Comparison of ENCODE assay signal across 8 mouse cellular contexts in the genomic region with DNA sequence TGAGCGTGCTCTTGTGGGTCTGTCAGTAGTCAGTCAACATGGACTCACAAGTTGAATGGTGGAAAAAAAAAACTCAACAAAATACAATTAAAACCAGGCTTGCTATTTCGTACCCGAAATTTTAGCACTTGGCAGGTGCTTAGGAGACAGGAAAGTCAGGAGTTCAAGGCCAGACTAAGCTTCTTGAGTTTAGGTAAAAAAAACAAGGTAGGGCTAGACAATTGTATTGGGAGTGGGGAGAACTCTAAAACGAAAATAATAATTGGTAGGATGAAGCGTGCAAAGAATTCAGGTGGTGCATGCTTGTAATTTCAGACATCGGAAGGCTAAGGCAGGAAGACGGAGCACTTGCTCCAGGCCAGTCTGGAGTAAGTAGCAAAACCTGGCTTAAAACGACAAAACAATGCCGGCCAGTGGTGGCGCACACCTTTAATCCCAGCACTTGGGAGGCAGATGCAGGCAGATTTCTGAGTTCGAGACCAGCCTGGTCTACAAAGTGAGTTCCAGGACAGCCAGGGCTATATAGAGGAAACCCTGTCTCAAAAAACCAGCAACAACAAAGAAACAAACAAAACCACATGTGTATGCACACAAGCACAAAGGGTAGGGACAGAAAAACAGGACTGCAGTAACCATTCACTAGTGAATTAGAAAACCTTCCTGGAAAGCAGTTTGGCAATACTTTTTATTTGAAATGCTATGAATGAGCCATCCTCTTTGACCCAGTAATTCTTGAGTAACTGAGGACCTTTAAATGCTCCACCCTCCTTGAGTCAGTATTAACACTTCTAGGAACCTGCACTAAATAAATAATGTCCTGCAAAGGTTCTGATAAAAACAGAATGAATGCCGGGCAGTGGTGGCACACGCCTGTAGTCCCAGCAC. TPM values are rescaled to one million over a fixed set of nuclear protein-coding genes. Genes with fewer than 3 reads are reported as not detected.
DNase-seq lines count a peak whose midpoint lies in the region; ATAC-seq and TF ChIP-seq lines count a peak whose summit lies in the region.

No protein-coding gene starts in this region.

- no peak for TF ChIP-seq POLR2A in myocyte (IDR thresholded peaks at IDR 0.05; ENCODE audit: insufficient read length, low read depth)

- peak overlapping the region; percentile 87 for H3K27ac ChIP-seq in kidney, embryonic 15.5 days
- H3K27ac ChIP-seq in brown adipose tissue, adult 24 weeks (replicated peaks; ENCODE audit: low read depth, low read length): peak overlapping the region; percentile 61
- H3K27ac ChIP-seq in hindbrain, embryonic 16.5 days (ENCODE audit: low read depth, low read length): peak overlapping the region; percentile 85

- no peak overlapping the region for H3ac ChIP-seq in myocyte (ENCODE audit: control insufficient read depth, insufficient read length)

- H3K27me3 ChIP-seq in kidney, embryonic 15.5 days: no peaks in the 10 kb centered on the region
- no peaks in the 10 kb centered on the region for H3K27me3 ChIP-seq in hindbrain, embryonic 16.5 days (replicated peaks; ENCODE audit: control insufficient read depth, insufficient read depth, low read length)
- H3K27me3 ChIP-seq in myocyte (ENCODE audit: control insufficient read depth, insufficient read depth, insufficient read length): no peaks in the 10 kb centered on the region

- ATAC-seq in kidney, embryonic 15.5 days (replicated peaks; ENCODE audit: low FRiP score): no peak
- no peak for ATAC-seq in hindbrain, embryonic 16.5 days

- 70% methylated on average over 13 of the region's 13 CpGs for WGBS in kidney, embryonic 15.5 days
- WGBS in hindbrain, embryonic 16.5 days: 69% methylated on average over 13 of the region's 13 CpGs

- H3K79me2 ChIP-seq in myocyte (ENCODE audit: control insufficient read depth, insufficient read depth): peaks cover 18% of the 10 kb centered on the region

- H3K36me3 ChIP-seq in kidney, embryonic 15.5 days: peaks cover 14% of the 10 kb centered on the region
- H3K36me3 ChIP-seq in hindbrain, embryonic 16.5 days (ENCODE audit: control insufficient read depth, insufficient read depth, low read length): peaks cover 3% of the 10 kb centered on the region
- no peaks in the 10 kb centered on the region for H3K36me3 ChIP-seq in myocyte (ENCODE audit: control insufficient read depth, insufficient read depth)

- DNase-seq in kidney, postnatal 10 days: no peak
- no peak for DNase-seq in layer of hippocampus, adult 8-10 months (ENCODE audit: low spot score in 2 of 2)
- DNase-seq in adrenal gland, postnatal 10 days: no peak
- DNase-seq in cerebellum, adult 8-10 months: no peak

- H3K9me3 ChIP-seq in kidney, embryonic 15.5 days (replicated peaks): no peaks in the 10 kb centered on the region
- no peaks in the 10 kb centered on the region for H3K9me3 ChIP-seq in hindbrain, embryonic 16.5 days (ENCODE audit: control insufficient read depth, low read length)

- peak overlapping the region; percentile 60 for H3K4me2 ChIP-seq in kidney, embryonic 15.5 days
- peak overlapping the region; percentile 75 for H3K4me2 ChIP-seq in hindbrain, embryonic 16.5 days (ENCODE audit: low read length)
- peak overlapping the region; percentile 98 for H3K4me2 ChIP-seq in myocyte (ENCODE audit: low read depth)

- H3K4me3 ChIP-seq in kidney, embryonic 15.5 days (replicated peaks): peak overlapping the region; percentile 67
- H3K4me3 ChIP-seq in brown adipose tissue, adult 24 weeks (ENCODE audit: insufficient read depth, low read depth, low read length): peak overlapping the region; percentile 50
- H3K4me3 ChIP-seq in hindbrain, embryonic 16.5 days (ENCODE audit: low read length): peak overlapping the region; percentile 77
- peak overlapping the region; percentile 100 for H3K4me3 ChIP-seq in myocyte

- H3K9ac ChIP-seq in kidney, embryonic 15.5 days: no peak overlapping the region
- H3K9ac ChIP-seq in hindbrain, embryonic 16.5 days (ENCODE audit: low read depth, low read length): peak overlapping the region; percentile 55; the same call in 1 of the 2 replicates

- H3K4me1 ChIP-seq in kidney, embryonic 15.5 days: peaks cover 17% of the 10 kb centered on the region
- H3K4me1 ChIP-seq in brown adipose tissue, adult 24 weeks (ENCODE audit: control insufficient read depth, insufficient read depth, insufficient read length, low read length): peaks cover 3% of the 10 kb centered on the region; the same call in 1 of the 2 replicates
- peaks cover 15% of the 10 kb centered on the region for H3K4me1 ChIP-seq in hindbrain, embryonic 16.5 days (ENCODE audit: control insufficient read depth, insufficient read depth, low read depth, low read length)

TF ChIP-seq in myocyte, 11 proteins besides CTCF, POLR2A, EP300 and RAD21:
- TF ChIP-seq TCF12 (IDR thresholded peaks at IDR 0.05; ENCODE audit: insufficient read depth, poor library complexity, severe bottlenecking): no peak
- no peak for TF ChIP-seq SRF (IDR thresholded peaks at IDR 0.05; ENCODE audit: control insufficient read depth, insufficient read length, low read depth)
- TF ChIP-seq MYOD1 (IDR thresholded peaks at IDR 0.05; ENCODE audit: control insufficient read depth in 1 of 3, insufficient read length in 2 of 3, low read depth in 2 of 3): no peak
- no peak for TF ChIP-seq MAX (IDR thresholded peaks at IDR 0.05; ENCODE audit: low read depth)
- no peak for TF ChIP-seq MYOG (IDR thresholded peaks at IDR 0.05; ENCODE audit: control insufficient read depth in 1 of 3, insufficient read depth in 1 of 3, insufficient read length in 2 of 3, low read depth in 2 of 3)
- no peak for TF ChIP-seq CEBPB (IDR thresholded peaks at IDR 0.05; ENCODE audit: insufficient read depth, poor library complexity, severe bottlenecking)
- no peak for TF ChIP-seq USF1 (IDR thresholded peaks at IDR 0.05; ENCODE audit: low read depth)
- no peak for TF ChIP-seq REST (IDR thresholded peaks at IDR 0.05; ENCODE audit: insufficient read depth, insufficient read length)
- no peak for TF ChIP-seq TCF3 (IDR thresholded peaks at IDR 0.05; ENCODE audit: insufficient read length, low read depth)
- no peak for TF ChIP-seq POLR2AphosphoS2 (IDR thresholded peaks at IDR 0.05; ENCODE audit: insufficient read length, low read depth)

RNA-seq across cellular contexts. Expression of gene Atp5g1, which starts 1.0 kb away (rescaled TPM):
- 648 and 705 TPM in 2 replicates for polyA plus RNA-seq in kidney, embryonic 15.5 days (2015; fragmentation: Nextera tagmentation; extraction: Ambion mirVana)
- polyA plus RNA-seq in brown adipose tissue, adult 24 weeks (2012; ENCODE audit: insufficient read depth, insufficient read length, missing spikeins): 43.7 and 57.2 TPM in 2 replicates
- 787 and 865 TPM in 2 replicates for polyA plus RNA-seq in hindbrain, embryonic 16.5 days (2015; fragmentation: Nextera tagmentation; extraction: Ambion mirVana)
- 1,235 TPM for polyA plus RNA-seq in myocyte (2012; fragmentation: generic; extraction: Trizol)
- 100 to 1,000 TPM; 344 to 374 (median 374) TPM for total RNA-seq in layer of hippocampus, adult 8-10 months (2022)
- total RNA-seq in adrenal gland, postnatal 10 days (2021): 100 to 1,000 TPM; 267 to 394 TPM

RNA-seq across cellular contexts. Expression of gene Ube2z, which starts 11.3 kb away (rescaled TPM):
- 40.6 and 42.0 TPM in 2 replicates for polyA plus RNA-seq in kidney, embryonic 15.5 days (2015; fragmentation: Nextera tagmentation; extraction: Ambion mirVana)
- polyA plus RNA-seq in brown adipose tissue, adult 24 weeks (2012; ENCODE audit: insufficient read depth, insufficient read length, missing spikeins): 11.5 and 13.7 TPM in 2 replicates
- polyA plus RNA-seq in hindbrain, embryonic 16.5 days (2015; fragmentation: Nextera tagmentation; extraction: Ambion mirVana): 37.5 and 38.4 TPM in 2 replicates
- 53.6 TPM for polyA plus RNA-seq in myocyte (2012; fragmentation: generic; extraction: Trizol)
- total RNA-seq in layer of hippocampus, adult 8-10 months (2022): 10 to 100 TPM; 55.2 to 57.7 (median 57.1) TPM
- total RNA-seq in adrenal gland, postnatal 10 days (2021): 10 to 100 TPM; 41.7 to 44.6 TPM

RNA-seq across cellular contexts. Expression of gene Calcoco2, which starts 35.3 kb away (rescaled TPM):
- polyA plus RNA-seq in kidney, embryonic 15.5 days (2015; fragmentation: Nextera tagmentation; extraction: Ambion mirVana): not detected in 2 replicates
- not detected in 2 replicates for polyA plus RNA-seq in brown adipose tissue, adult 24 weeks (2012; ENCODE audit: insufficient read depth, insufficient read length, missing spikeins)
- not detected in 2 replicates for polyA plus RNA-seq in hindbrain, embryonic 16.5 days (2015; fragmentation: Nextera tagmentation; extraction: Ambion mirVana)
- not detected for polyA plus RNA-seq in myocyte (2012; fragmentation: generic; extraction: Trizol)
- total RNA-seq in layer of hippocampus, adult 8-10 months (2022): under 1 TPM in 1 of 4 experiments, not detected in 3; 0.31 TPM
- total RNA-seq in adrenal gland, postnatal 10 days (2021): not detected

RNA-seq across cellular contexts. Expression of gene Snf8, which starts 41.8 kb away (rescaled TPM):
- polyA plus RNA-seq in kidney, embryonic 15.5 days (2015; fragmentation: Nextera tagmentation; extraction: Ambion mirVana): 98.3 and 99.0 TPM in 2 replicates
- 61.6 and 90.5 TPM in 2 replicates for polyA plus RNA-seq in brown adipose tissue, adult 24 weeks (2012; ENCODE audit: insufficient read depth, insufficient read length, missing spikeins)
- polyA plus RNA-seq in hindbrain, embryonic 16.5 days (2015; fragmentation: Nextera tagmentation; extraction: Ambion mirVana): 120 and 132 TPM in 2 replicates
- 112 TPM for polyA plus RNA-seq in myocyte (2012; fragmentation: generic; extraction: Trizol)
- total RNA-seq in layer of hippocampus, adult 8-10 months (2022): 100 to 1,000 TPM in 1 of 4 experiments, 10 to 100 TPM in 3; 88.0 to 114 (median 95.9) TPM
- 10 to 100 TPM; 68.5 to 72.3 TPM for total RNA-seq in adrenal gland, postnatal 10 days (2021)

RNA-seq across cellular contexts. Expression of gene Gip, which starts 52.1 kb away (rescaled TPM):
- not detected in 2 replicates for polyA plus RNA-seq in kidney, embryonic 15.5 days (2015; fragmentation: Nextera tagmentation; extraction: Ambion mirVana)
- polyA plus RNA-seq in brown adipose tissue, adult 24 weeks (2012; ENCODE audit: insufficient read depth, insufficient read length, missing spikeins): not detected in 2 replicates
- polyA plus RNA-seq in hindbrain, embryonic 16.5 days (2015; fragmentation: Nextera tagmentation; extraction: Ambion mirVana): not detected in 2 replicates
- polyA plus RNA-seq in myocyte (2012; fragmentation: generic; extraction: Trizol): not detected
- not detected for total RNA-seq in layer of hippocampus, adult 8-10 months (2022)
- not detected for total RNA-seq in adrenal gland, postnatal 10 days (2021)

Comparison
In these comparisons a context has a peak if more than half of its experiments do, and no peak if none do; other contexts are left out.
1. H3K4me3 ChIP-seq: peak in every context shown above with its lines; median percentile 100 in myocyte; 77 in hindbrain, embryonic 16.5 days; 67 in kidney, embryonic 15.5 days; 50 in brown adipose tissue, adult 24 weeks.
2. RNA of gene Atp5g1, which starts 1.0 kb away (polyA plus RNA-seq): 1,235 TPM in myocyte (single experiment), 787 to 865 TPM in hindbrain, embryonic 16.5 days and 648 to 705 TPM in kidney, embryonic 15.5 days; 43.7 to 57.2 TPM in brown adipose tissue, adult 24 weeks; every median in the first group is over 10 times any median in the second.
3. Peak in every context shown above with its lines, with median percentiles within 50 percentile points of each other: H3K27ac ChIP-seq and H3K4me2 ChIP-seq.